Mouse (Mus musculus) kidney, postnatal 14 days (tissue): ENCODE results near the gene Ubxn1.
"Not testable (repeated sequence)": the region's sequence is repeated elsewhere in the genome, so short reads cannot be mapped to it uniquely, and the experiment has no call there.

ENCODE experiments used
- DNase-seq: peaks from one replicate; pipeline ENCODE4 v3.0.0; 2022; ENCODE audit warnings: mixed read lengths

The Ubxn1 gene

DNA sequence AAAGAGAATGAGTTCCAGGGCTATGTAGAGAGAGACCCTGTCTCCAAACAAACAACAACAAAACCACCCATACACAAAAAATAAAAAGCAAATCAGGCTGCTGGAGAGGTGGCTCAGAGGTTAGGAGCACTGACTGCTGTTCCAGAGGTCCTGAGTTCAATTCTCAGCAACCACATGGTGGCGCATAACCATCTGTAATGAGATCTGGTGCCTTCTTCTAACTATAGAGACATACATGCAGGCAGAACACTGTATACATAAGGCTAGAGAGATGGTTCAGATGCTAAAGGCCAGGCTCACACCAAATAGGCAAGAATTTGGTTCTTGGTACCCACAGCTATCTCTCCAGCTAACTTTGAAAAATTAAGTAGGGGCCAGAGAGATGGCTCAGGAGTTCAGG, 12.3 kb upstream of the Ubxn1 start:
- DNase-seq: no peak

- DNase-seq: no peak
These were observed 7.0 kb upstream of the Ubxn1 start for GRCm38 (mm10) chr19:8864265-8864664.

DNA sequence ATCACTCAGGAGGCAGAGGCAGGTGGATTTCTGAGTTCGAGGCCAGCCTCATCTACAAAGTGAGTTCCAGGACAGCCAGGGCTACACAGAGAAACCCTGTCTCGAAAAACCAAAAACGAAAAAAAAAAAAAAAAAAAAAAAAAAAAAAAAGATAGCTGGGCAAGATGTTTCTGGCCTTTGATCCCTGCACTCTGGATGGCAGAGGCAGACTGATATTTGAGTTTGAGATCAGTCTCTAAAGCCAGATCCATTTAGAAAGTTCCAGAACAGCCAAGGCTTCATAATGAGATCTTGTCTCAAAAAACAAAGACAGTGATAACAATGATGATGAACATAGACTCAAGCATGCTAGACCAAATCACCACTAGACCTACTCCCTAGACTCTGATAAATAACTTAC, 915 bp upstream of the Ubxn1 start:
- not testable (repeated sequence) for DNase-seq

- DNase-seq: no peak
These were observed 458 bp upstream of the Ubxn1 start for GRCm38 (mm10) chr19:8870838-8871237.

GRCm38 (mm10) chr19:8872266-8872840, 1.1 kb downstream of the Ubxn1 start:
- DNase-seq: peak; percentile 19

DNA sequence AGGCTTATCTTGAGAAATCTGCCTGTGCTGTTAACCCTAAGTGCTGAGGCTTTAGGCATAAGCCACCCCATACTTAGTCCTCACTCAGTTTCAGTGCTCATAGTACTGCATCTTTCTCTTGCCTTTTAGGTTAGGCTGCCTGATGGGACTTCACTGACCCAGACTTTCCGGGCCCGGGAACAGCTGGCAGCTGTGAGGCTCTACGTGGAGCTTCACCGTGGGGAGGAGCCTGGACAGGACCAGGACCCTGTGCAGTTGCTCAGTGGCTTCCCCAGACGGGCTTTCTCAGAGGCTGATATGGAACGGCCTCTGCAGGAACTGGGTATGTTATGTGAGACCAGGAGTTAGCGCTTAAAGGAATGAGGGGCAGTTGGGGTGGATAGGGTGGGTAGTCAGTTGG, 3.7 kb downstream of the Ubxn1 start:
- no peak for DNase-seq

- peak; percentile 94 for DNase-seq
These were observed 9.2 kb downstream of the Ubxn1 start, which contains the start of gene Uqcc3 for GRCm38 (mm10) chr19:8880311-8881033. Gene Uqcc3, minus strand, starts transcription at chr19:8880923.

GRCm38 (mm10) chr19:8881034-8881392, 9.7 kb downstream of the Ubxn1 start:
- DNase-seq: no peak

GRCm38 (mm10) chr19:8883616-8884015, 12.3 kb downstream of the Ubxn1 start, which contains the start of the genes Lbhd1 and Gm49403:
Gene Lbhd1, plus strand, starts transcription at chr19:8883732.
Gene Gm49403, plus strand, starts transcription at chr19:8883930.
- DNase-seq: no peak

GRCm38 (mm10) chr19:8886916-8887584, 15.8 kb downstream of the Ubxn1 start:
- DNase-seq: no peak

DNA sequence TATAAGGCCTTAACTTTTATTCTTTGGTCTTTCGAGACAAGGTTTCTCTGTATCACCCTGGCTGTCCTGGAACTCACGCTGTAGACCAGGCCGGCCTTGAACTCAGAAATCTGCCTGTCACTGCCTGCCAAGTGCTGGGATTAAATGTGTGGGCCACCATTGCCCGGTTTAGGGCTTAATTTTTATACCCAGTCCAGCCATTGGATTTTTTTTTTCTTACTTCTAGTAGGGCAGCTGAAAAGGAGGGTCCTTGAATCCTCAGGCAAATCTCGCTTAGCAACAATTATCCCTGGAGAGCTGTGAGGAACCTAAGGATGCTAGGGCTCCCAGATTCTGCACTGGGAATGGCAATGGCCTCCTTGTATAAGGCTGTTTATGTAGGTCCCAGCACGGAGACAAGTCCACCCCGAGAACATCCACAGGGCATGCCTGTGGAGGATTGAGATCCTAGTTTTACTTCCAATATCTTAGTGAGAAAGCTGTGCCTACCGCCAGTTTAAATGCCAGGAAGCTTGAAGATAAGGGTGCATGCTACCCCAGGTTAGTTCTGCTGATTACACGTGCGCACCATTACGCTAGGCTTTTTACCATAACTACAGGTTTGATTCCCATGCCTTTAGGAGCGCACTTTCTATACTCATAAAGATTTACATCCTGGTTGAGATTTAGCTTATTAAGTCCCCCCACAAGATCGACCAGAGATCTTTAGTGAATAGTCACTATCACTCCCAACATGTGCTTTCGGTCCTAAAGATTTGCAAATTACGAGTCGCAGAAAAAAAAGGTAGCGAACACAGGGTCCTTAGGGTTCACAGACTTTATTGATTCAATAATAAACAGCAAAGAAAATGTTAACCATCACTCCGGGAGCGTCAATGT, 16.5 kb downstream of the Ubxn1 start:
- DNase-seq: no peak

- peak; percentile 96 for DNase-seq
These were observed 17.5 kb downstream of the Ubxn1 start, which contains the start of the genes 1810009A15Rik and Gm49416 for GRCm38 (mm10) chr19:8888511-8889385. Gene 1810009A15Rik, plus strand, starts transcription at chr19:8888853. Gene Gm49416, plus strand, starts transcription at chr19:8888926.

DNA sequence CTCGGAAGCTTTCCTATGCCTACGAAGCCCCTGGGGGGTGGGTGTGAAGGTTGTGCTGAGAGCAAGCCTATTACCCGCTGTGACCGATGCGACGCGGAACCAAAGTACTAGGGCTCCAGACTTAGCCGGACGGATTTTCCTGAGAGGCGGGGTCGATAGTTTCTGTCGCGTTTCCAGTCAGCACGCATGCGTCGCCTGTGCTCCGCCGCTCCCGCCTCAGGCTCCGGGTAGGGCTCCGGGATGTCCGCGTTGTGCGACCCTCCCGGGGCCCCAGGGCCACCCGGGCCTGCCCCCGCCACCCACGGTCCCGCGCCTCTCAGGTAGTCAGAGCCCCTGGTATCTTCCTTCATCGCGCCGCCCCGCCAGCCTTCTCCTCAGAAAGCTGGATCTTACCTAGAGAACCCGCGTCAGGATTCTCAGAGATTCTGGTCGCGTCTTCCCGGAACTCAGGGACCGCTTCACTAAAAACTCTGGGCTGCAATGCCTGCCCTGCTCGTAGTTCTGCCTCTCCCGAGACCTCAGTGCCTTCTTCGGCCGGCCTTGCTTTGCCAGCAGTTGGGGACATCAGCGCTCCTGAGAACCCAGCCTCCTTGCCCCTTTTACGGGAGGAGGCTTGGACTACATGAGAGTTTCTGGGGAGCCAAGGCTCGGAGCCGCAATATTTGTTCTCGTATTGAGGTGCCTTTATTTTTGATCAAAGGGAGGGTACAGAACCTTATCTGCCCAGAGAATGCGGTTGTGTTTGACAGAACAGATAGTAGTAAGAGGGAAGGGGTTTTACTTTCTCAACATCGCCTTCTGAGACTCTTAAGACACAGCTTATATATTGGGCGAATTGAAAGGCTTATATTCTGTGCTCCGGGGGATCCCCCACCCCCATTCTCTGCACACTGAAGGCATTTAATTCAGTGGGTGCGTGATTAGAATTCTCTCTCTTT, 21.8 kb downstream of the Ubxn1 start, which contains the start of gene Ints5:
Ints5 (plus strand) TSS at position 177 of the 938 bp plus-strand sequence.
- DNase-seq: peak; percentile 89

DNA sequence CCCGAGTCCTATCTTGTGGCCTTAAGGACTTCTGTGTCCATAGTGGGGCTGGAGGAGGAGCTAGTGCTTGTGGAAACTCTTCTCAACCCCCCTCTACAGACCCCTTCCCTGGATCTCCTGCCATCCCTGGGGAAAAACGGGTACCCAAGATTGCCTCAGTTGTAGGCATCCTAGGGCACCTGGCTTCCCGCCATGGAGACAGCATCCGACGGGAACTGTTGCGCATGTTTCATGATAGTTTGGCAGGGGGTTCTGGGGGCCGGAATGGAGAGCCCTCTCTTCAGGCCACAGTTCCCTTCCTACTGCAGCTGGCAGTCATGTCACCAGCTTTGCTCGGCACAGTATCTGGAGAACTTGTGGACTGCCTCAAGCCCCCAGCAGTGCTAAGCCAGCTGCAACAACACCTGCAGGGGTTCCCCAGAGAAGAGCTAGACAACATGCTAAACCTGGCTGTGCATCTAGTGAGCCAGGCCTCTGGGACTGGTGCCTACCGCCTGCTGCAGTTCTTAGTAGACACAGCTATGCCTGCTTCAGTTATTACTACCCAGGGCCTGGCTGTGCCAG, 24.2 kb downstream of the Ubxn1 start:
- no peak for DNase-seq

DNA sequence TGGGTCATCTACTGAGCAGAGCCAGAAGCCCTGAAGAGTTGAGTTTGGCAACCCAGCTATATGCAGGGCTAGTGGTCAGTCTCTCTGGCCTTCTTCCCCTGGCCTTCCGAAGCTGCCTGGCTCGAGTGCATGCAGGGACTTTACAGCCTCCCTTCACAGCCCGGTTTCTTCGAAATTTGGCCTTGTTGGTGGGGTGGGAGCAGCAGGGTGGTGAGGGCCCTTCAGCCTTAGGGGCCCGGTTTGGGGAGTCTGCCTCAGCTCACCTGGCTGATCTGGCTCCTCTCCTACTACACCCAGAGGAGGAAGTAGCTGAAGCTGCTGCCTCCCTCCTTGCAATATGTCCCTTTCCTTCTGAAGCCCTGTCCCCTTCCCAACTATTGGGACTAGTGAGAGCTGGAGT, 24.9 kb downstream of the Ubxn1 start:
- DNase-seq: not testable (repeated sequence)

- peak; percentile 55 for DNase-seq
These were observed 26.0 kb downstream of the Ubxn1 start for GRCm38 (mm10) chr19:8897211-8897864.

DNA sequence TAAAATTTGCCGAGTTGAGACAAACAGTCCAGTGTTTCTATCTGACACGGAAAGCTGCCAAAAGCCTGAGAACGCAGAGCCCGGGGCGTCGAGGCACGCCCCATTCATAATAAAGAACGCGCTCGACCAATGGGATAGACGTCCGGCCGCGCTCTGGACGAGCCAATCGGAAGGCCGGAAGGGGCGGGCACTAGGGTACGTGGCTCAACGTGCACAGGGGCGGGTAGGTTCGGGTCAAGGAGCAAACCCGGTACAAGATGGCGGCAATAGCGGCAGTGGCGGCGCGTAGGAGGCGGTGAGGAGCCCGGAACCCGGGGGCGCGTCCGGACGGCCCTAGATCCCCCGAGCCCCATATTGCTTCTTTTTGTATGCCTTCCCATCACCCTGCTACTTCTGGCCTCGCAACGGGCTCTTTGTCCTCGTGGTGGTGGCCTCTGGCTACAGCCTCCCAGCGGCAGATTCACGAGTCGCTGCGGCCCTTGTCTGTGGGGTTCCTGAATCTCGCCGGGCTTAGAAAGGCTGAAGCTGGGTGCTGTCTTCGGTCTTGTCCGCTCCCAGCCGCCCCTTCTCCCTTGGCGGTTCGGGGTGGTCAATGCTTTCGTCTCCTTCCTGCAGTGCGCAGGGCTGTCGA, 26.7 kb downstream of the Ubxn1 start, which contains the start of gene Ganab:
Ganab (plus strand) TSS at position 207 of the 631 bp plus-strand sequence.
- DNase-seq: peak; percentile 97

DNA sequence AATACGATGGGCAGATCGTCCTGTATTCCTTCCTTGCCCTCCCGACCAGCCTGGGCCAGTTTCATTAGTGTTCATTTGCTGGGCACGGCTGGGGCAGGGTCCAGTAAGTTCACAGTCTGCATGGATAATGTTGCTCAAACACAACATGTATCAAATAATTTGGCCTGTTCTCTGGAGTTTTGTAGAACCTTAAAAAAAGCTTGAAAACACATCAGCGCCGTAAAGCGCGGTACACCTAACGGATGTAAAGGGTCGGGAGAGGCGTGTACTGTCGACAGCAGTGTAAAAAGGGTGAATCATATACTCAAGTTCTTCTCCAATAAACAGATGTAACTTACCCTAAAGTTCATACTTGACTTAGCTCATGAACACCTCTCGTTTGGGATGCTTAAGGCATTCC, 27.3 kb downstream of the Ubxn1 start:
- no peak for DNase-seq

GRCm38 (mm10) chr19:8899079-8899478, 27.8 kb downstream of the Ubxn1 start:
- DNase-seq: peak; percentile 21
